Mouse (Mus musculus) kidney, adult 2 months (tissue): Measurements from ENCODE around the gene Ociad2. TPM values are rescaled to one million over a fixed set of nuclear protein-coding genes. Genes with fewer than 3 reads are reported as not detected.

Experiments used
- DNase-seq: peaks from one replicate; pipeline ENCODE4 v3.0.0; 2021
- H3K27ac ChIP-seq: fragments of 200-500 bp; 2 replicates; pipeline ENCODE4 v1.5.1; 2012; ENCODE audit warnings: low read depth, low read length, control low read depth, inconsistent platforms; ENCODE audit not compliant: insufficient read depth
- H3K27me3 ChIP-seq: fragments of 200-500 bp; replicated peaks from 2 replicates; pipeline ENCODE4 v1.6.1; 2012; ENCODE audit warnings: mild to moderate bottlenecking, moderate library complexity, low read length, inconsistent platforms; ENCODE audit not compliant: control insufficient read depth, insufficient read depth
- H3K36me3 ChIP-seq: fragments of 200-500 bp; 2 replicates; pipeline ENCODE4 v1.6.1; 2012; ENCODE audit warnings: mild to moderate bottlenecking, moderate library complexity, low read length, inconsistent platforms; ENCODE audit not compliant: control insufficient read depth, insufficient read depth
- H3K4me1 ChIP-seq: fragments of 200-500 bp; 2 replicates; pipeline ENCODE4 v1.6.1; 2011; ENCODE audit warnings: low read length; ENCODE audit not compliant: control insufficient read depth, insufficient read depth
- H3K4me3 ChIP-seq: fragments of 200-500 bp; 2 replicates; pipeline ENCODE4 v1.5.1; 2011; ENCODE audit warnings: mild to moderate bottlenecking, low read depth, low read length, control low read depth; ENCODE audit not compliant: insufficient read depth
- CTCF ChIP-seq: fragments of 200-500 bp; conservative IDR thresholded peaks from 2 replicates; pipeline ENCODE4 v1.5.1; 2011; ENCODE audit warnings: low read depth, mild to moderate bottlenecking, control low read depth, low read length, moderate library complexity, mixed read lengths; ENCODE audit not compliant: insufficient read depth, insufficient read length
- POLR2A ChIP-seq: fragments of 200-500 bp; IDR thresholded peaks from one replicate; pipeline ENCODE4 v1.6.1; 2011; ENCODE audit warnings: low read depth, low read length, control low read depth
- WGBS: fragments of 180-500 bp; shearing (Covaris S2); methylation state at CpG from one replicate; pipeline ENCODE4 v1.1.7; 2018; 5-methylcytosine and 5-hydroxymethylcytosine counted together
- polyA plus RNA-seq: library from polyadenylated mRNA; depleted of rRNA; stranded (reverse); fragments of >200 nt; gene quantifications from 2 replicates; pipeline ENCODE4 v1.2.3, GENCODE M21; 2012

Gene Ociad2
- polyA plus RNA-seq, 1 experiment, result 3.5 TPM

GRCm38 (mm10) chr5:73289900-73290299 is 50.9 kb downstream of the Ociad2 start:
- no peak for TF ChIP-seq CTCF
- no peak for TF ChIP-seq POLR2A
- Histone ChIP-seq H3K4me1 (peaks cover 3% of the 10 kb centered on the region; the same call in 1 of the 2 replicates), H3K36me3 (no peaks in the 10 kb centered on the region), H3K4me3 (no peak overlapping the region), H3K27me3 (no peaks in the 10 kb centered on the region), H3K27ac (no peak overlapping the region)
- no peak for DNase-seq
- WGBS, result 69% methylated on average over 2 of the region's 2 CpGs

GRCm38 (mm10) chr5:73286603-73287002 is 54.2 kb downstream of the Ociad2 start:
- WGBS, result 45% methylated on average over 5 of the region's 5 CpGs
- Histone ChIP-seq H3K27me3 (no peaks in the 10 kb centered on the region), H3K36me3 (no peaks in the 10 kb centered on the region), H3K4me3 (no peak overlapping the region), H3K4me1 (no peaks in the 10 kb centered on the region), H3K27ac (no peak overlapping the region)
- peak; percentile 14 for DNase-seq
- no peak for TF ChIP-seq POLR2A
- no peak for TF ChIP-seq CTCF

- DNase-seq, result no peak
- 90% methylated on average over 3 of the region's 3 CpGs for WGBS
- Histone ChIP-seq H3K27ac (no peak overlapping the region), H3K4me3 (no peak overlapping the region), H3K4me1 (no peaks in the 10 kb centered on the region), H3K27me3 (no peaks in the 10 kb centered on the region), H3K36me3 (no peaks in the 10 kb centered on the region)
- TF ChIP-seq CTCF (no peak), POLR2A (no peak)
These were observed 55.3 kb downstream of the Ociad2 start for GRCm38 (mm10) chr5:73285470-73285978.

- Histone ChIP-seq H3K27ac (no peak overlapping the region), H3K27me3 (no peaks in the 10 kb centered on the region), H3K36me3 (no peaks in the 10 kb centered on the region), H3K4me3 (no peak overlapping the region), H3K4me1 (0 out of 2 replicates have a peak, but pooled peaks cover 3% of the 10 kb centered on the region)
- no peak for DNase-seq
- TF ChIP-seq CTCF (no peak), POLR2A (no peak)
These were observed 56.8 kb downstream of the Ociad2 start for GRCm38 (mm10) chr5:73284046-73284445.

GRCm38 (mm10) chr5:73280567-73280850 is 60.3 kb downstream of the Ociad2 start:
- Histone ChIP-seq H3K27ac (no peak overlapping the region), H3K27me3 (no peaks in the 10 kb centered on the region), H3K4me1 (0 out of 2 replicates have a peak, but pooled peaks cover 3% of the 10 kb centered on the region), H3K36me3 (no peaks in the 10 kb centered on the region), H3K4me3 (no peak overlapping the region)
- TF ChIP-seq POLR2A, result no peak
- no peak for TF ChIP-seq CTCF
- WGBS, result 55% methylated on average over 4 of the region's 4 CpGs
- DNase-seq, result no peak

GRCm38 (mm10) chr5:73279732-73280566 is 60.9 kb downstream of the Ociad2 start:
- WGBS, result 51% methylated on average over 4 of the region's 4 CpGs
- TF ChIP-seq CTCF (no peak), POLR2A (no peak)
- DNase-seq, result peak; percentile 27
- Histone ChIP-seq H3K27me3 (no peaks in the 10 kb centered on the region), H3K27ac (peak overlapping the region; percentile 22; the same call in 1 of the 2 replicates), H3K4me3 (no peak overlapping the region), H3K36me3 (no peaks in the 10 kb centered on the region), H3K4me1 (0 out of 2 replicates have a peak, but pooled peaks cover 3% of the 10 kb centered on the region)

GRCm38 (mm10) chr5:73279190-73279589 is 61.6 kb downstream of the Ociad2 start:
- no peak for DNase-seq
- no peaks in the 10 kb centered on the region for H3K27me3 ChIP-seq
- H3K4me3 ChIP-seq, result no peak overlapping the region
- TF ChIP-seq CTCF (no peak), POLR2A (no peak)
- peak overlapping the region; percentile 22; the same call in 1 of the 2 replicates for H3K27ac ChIP-seq
- H3K4me1 ChIP-seq, result 0 out of 2 replicates have a peak, but pooled peaks cover 3% of the 10 kb centered on the region
- H3K36me3 ChIP-seq, result no peaks in the 10 kb centered on the region
- 42% methylated on average over 10 of the region's 10 CpGs for WGBS
